Mouse (Mus musculus) cerebellum, adult 18-20 months (tissue): ENCODE measurements around the gene Samd4.
A peak's percentile ranks its signal among the peaks of the same experiment; 100 is the strongest.

Experiments used
- DNase-seq, 2 experiments: peaks; one replicate each; pipeline ENCODE4 v3.0.0; 2021

The Samd4 gene

GRCm38 (mm10) chr14:46882431-46883067 is at the start of gene Samd4:
Samd4 (plus strand) TSS chr14:46882854.
- peak; percentile 69 to 75 for DNase-seq

DNA sequence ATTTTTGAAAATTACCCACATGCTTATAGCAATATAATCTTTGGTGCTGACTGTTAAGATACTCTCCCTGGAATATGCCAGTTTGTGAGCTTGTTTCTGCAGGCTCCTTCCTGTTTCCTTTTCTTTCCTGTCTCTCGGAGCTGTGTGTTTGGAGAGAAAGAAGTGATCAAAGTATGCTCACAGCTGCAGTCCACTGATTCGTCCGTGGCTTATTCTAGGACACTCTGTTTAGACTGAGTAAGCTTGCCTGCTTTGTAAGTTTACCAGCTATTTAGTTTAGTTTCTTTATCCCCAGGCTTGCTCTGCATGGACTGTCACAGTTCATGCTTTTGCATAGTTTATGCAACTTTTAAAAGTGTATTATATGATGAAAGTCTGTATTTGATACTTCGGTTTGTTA is 43.3 kb upstream of the Samd4 start:
- no peak for DNase-seq

- DNase-seq = no peak
Observed at GRCm38 (mm10) chr14:46845706-46846105, 36.9 kb upstream of the Samd4 start.

DNA sequence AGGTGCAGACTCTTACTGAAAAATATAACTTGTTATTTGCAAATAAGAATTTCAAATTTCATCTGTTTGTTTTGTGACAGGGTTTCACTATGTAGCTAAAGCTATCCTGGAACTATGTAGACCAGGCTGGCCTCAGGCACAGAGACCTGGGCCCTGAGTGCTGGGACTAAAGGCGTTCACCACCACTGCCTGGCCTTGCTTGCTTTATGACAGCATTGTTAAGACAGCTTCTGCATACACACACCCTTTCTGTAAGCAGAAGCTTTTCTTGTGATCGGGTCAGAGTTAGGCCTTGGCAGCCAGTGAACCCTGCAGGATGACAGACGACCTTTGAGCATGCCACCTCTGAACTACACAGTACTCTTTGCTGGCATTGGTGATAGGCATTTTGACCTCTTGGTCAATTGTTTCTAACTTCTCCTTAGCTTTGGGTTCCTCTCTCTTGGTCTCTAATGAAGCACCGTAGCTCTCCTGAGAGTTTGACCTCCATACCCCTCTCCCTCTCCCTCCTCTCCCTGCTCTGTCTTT is 34.5 kb upstream of the Samd4 start:
- DNase-seq = no peak

- DNase-seq = no peak
Observed at GRCm38 (mm10) chr14:46848736-46849135, 33.9 kb upstream of the Samd4 start.

DNA sequence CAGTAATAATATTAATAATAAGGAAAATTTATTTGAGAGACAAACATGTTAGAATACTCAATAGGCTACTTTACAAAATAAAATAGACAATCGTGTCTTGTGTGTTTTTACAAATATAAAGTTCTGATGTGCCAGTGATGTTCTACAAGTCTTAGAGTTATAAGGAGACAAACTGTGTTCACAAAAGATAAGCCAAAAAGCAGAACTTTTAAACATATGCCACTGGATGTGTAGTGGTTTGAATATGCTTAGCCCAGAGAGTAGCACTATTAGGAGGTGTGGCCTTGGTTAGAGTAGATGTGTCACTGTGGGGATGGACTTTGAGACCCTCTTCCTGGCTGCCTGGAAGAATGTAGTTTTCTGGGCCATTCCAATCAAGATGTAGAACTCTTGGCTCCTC is 32.9 kb upstream of the Samd4 start:
- no peak for DNase-seq

DNA sequence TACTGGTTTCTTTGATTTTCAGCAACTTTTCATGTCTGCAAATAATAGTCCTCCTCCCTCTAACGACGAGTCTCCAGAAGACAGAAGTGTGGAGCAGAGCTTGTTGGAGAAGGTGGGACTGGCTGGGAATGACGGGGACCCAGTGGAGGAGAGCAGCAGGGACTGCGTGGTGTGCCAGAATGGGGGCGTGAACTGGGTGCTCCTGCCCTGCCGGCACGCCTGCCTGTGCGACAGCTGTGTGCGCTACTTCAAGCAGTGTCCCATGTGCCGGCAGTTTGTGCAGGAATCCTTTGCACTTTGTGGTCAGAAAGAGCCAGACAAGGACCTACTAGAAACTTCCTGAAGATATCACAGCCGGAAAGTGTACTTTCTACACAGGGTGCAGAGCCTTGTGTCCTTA is 29.0 kb upstream of the Samd4 start:
- DNase-seq = no peak

DNA sequence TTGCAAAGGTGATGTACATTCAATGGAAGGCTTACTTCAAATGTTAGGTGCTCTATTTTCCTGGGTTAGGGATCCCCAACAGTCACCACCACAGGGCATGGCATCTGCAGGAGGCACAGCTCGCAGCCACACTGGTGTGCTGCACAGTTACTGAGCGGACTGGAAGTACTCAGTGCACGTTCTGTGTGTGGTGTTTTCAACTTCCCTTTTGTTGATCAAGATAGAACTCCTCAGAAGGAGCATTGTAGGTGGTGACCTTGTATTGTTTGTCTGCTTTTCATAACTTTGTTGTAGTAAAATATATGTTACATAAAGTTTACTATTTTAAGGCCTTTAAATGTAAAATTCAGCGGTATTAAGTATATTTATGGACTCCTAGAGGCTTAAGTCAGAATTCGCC is 19.7 kb upstream of the Samd4 start:
- no peak for DNase-seq

DNA sequence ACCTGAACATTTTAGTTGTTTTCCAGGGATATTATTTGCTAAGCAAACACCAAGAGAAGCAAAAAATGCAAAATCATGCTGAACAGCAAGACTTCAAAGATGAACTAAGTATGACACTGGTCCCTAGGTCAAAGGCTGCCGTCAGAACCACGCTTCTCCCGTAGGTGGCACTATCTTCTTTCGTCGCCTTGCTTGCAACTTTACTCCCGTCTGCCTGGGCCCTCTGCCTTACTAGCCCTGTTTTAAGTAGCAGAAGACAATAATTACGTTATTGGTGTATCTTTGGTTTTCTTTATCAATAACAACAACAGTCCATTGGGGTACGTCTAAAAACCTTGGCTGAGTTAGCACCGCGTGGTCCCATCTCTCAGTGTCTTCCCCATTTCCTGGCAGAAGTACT is 1.7 kb upstream of the Samd4 start:
- peak; percentile 68 to 75 for DNase-seq

GRCm38 (mm10) chr14:46881581-46882430 is 848 bp upstream of the Samd4 start:
- peak; percentile 44 to 69 for DNase-seq

- peak; percentile 69 to 73 for DNase-seq
Observed at GRCm38 (mm10) chr14:46883068-46883870, 615 bp downstream of the Samd4 start.

- DNase-seq = peak; percentile 52 to 65
Observed at GRCm38 (mm10) chr14:46883871-46884441, 1.3 kb downstream of the Samd4 start.

DNA sequence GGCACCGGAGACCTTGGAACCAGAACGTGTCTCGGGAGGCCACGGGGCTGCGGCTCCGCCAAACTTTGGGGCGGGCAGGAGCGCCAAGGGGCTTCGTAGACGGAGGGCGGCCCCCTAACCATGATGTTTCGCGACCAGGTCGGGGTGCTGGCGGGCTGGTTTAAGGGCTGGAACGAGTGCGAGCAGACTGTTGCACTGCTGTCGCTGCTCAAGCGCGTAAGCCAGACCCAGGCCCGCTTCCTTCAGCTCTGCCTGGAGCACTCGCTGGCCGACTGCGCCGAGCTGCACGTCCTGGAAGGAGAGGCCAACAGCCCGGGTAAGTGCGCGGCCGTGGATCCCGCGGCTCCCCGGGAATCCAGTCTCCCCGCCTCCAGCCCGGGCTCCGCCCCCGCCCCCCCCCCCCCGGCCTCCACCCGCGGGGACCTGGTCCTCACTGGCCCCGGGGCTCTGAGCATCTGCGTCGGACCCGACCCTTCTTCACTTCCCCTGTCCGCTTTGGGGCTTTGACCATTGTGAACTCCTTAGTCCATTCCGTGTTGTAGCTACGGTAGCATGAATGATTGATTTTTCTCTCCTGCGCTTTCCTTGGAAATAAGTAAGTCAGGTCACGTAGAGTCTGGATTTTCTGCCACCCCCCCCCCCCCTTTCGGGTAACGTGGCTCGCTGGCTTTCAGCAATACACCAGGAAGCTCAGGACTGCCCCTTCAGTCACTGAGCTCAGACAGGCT is 2.2 kb downstream of the Samd4 start:
- peak; percentile 65 to 70 for DNase-seq

DNA sequence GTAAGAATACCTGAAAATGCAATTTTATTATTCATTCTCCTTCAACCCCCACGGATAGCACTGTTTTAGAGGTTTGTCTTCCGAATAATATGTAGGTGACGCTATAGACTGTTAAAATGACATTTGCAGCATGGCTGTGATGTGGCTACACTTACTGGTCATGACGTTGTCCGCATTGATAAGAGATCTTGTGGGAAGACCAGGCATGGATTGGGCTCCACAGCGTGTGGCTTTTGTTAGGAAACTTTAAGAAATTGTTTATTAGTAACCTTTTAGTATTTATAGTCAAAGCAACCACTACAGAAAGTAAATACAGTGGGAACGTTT is 2.7 kb downstream of the Samd4 start:
- DNase-seq = peak in 1 of 2 experiments; percentile 20

GRCm38 (mm10) chr14:46885891-46886301 is 3.2 kb downstream of the Samd4 start:
- peak in 1 of 2 experiments; percentile 12 for DNase-seq

DNA sequence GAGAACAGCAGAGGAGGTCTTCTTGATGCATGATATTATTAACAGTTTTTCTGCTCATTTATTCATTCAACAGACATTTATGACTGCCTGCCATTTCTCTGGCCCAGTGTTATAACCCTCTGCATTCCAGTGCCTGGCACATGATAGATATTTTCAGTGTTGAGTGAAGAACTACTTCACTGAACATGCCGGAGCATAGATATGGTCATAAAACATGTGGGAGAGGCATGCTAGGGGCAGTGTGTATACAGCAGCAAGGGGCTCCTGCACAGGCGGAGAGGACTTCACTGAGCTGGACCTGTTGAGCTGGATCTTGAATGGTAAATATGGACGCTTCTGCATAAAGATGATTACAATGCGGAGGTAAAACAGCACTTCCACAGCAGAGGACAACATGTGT is 6.4 kb downstream of the Samd4 start:
- DNase-seq = no peak

DNA sequence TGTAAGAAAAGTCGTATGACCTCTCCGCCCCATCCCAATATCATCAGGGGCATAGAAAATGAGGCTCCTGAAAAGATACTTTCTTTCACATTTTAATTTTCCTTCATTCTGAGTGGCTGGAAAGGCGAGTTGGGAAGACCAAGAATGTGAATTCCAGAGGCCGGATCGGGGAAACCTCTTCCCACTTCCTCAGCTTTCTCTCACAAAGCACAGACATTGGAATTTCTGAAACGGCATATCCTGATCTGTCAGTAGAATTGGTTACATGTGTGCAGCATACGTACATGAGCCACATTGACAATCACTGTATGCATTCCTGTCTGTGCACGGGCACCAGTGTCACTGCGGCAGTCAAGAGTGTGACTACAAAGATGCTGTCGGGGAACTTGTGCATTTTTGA is 11.3 kb downstream of the Samd4 start:
- DNase-seq = no peak

GRCm38 (mm10) chr14:46897953-46898352 is 15.3 kb downstream of the Samd4 start:
- DNase-seq = no peak

DNA sequence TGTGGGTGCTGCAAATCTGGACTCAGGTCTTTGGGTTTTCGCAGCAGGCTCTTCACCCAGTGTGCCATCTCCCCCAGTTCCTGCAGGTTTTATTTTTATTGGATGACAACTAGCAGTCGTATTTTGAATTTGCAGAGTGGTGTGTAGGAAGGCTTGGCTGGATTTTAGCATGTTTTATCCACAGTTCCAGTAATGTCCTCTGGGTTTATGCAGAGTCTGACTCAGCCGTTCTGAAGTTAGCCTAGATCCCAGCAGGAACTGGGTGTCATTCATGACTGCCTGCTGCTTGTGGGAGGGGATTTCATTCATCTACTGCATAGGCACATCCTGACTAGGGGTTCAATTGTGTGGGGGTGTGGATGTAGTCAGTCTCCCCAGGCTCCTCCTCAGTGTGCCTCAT is 16.0 kb downstream of the Samd4 start:
- no peak for DNase-seq

DNA sequence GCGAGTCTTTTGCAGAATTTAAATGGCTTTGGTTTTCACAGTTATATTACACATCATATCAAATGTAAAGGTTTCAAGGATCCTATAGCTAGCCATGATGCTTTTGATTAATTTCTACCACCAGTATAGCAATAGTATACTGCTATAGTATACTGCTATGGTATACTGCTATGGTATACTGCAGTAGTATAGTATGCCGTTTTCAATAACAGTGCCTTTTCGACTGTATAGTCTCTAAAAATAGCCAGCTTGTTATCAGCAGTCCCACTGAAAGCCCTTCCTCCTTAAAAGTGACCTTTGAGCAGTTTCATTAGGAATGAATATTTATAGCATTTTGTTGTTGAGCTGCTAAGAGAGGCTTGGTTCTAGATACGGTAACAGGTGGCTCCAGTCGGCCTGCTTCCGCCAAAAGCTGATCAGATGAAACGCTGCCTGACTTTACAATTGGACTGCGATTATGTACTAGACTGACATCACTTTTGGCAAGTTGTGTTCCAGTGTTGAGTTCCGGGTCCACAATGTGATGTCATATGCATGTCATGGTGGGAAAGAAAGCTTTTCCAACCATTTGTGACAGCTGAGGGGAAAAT is 19.9 kb downstream of the Samd4 start:
- DNase-seq = no peak

GRCm38 (mm10) chr14:46904276-46904675 is 21.6 kb downstream of the Samd4 start:
- no peak for DNase-seq

DNA sequence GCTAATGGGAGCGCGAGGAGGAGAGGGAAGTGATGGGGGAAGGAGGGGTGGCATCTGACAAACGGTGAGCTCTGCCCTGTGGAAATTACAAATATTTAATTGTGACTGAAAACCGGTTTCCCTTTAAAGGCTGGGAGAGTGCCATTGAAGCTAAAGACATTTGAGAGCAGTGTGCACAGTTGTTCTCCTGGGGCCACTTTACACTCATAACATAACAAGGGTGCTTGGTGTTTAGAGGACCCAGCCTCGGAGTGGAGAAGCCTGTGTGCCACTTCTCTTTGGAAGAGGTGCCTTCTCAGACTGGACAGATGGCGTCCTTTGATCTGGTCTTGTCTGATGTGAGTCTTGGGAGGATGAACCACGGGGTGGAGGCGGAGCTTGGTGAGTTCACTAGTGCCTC is 26.2 kb downstream of the Samd4 start:
- DNase-seq = no peak
